Mouse (Mus musculus) embryonic facial prominence, embryonic 10.5 days (tissue): ENCODE data around the gene Efna2. TPM values are rescaled to one million over a fixed set of nuclear protein-coding genes. Genes with fewer than 3 reads are reported as not detected.

ENCODE experiments used
- DNase-seq: peaks from one replicate; pipeline ENCODE4 v3.0.0-alpha.2; 2017; ENCODE audit warnings: low spot score
- H3K27ac ChIP-seq: fragments of 300-500 bp; sonication (generic); replicated peaks from 2 replicates; pipeline ENCODE4 v1.5.1; 2016; ENCODE audit warnings: mild to moderate bottlenecking
- H3K27me3 ChIP-seq: fragments of 300-500 bp; sonication (generic); replicated peaks from 2 replicates; pipeline ENCODE4 v1.6.1; 2016; ENCODE audit warnings: low read depth, mild to moderate bottlenecking; ENCODE audit not compliant: poor library complexity, severe bottlenecking
- H3K36me3 ChIP-seq: fragments of 300-500 bp; sonication (generic); replicated peaks from 2 replicates; pipeline ENCODE4 v1.6.1; 2016; ENCODE audit warnings: mild to moderate bottlenecking, moderate library complexity
- H3K4me1 ChIP-seq: fragments of 300-500 bp; sonication (generic); 2 replicates; pipeline ENCODE4 v1.6.1; 2016
- H3K4me3 ChIP-seq: fragments of 300-500 bp; sonication (generic); 2 replicates; pipeline ENCODE4 v1.5.1; 2016; ENCODE audit warnings: mild to moderate bottlenecking, moderate library complexity
- H3K9me3 ChIP-seq: fragments of 300-500 bp; sonication (generic); 2 replicates; pipeline ENCODE4 v1.6.1; 2016; ENCODE audit warnings: mild to moderate bottlenecking
- WGBS: fragments of 180-500 bp; shearing (Covaris S2); methylation state at CpG from one replicate; pipeline ENCODE4 v1.1.7; 2016; 5-methylcytosine and 5-hydroxymethylcytosine counted together
- polyA plus RNA-seq: library from polyadenylated mRNA; unstranded; fragments of >200 nt; fragmentation: Nextera tagmentation; extraction: Ambion mirVana; gene quantifications from 2 replicates; pipeline ENCODE4 v1.2.1, GENCODE M21; 2016

The Efna2 gene
- polyA plus RNA-seq, 1 experiment from 2014 or later, result 45.2 TPM

DNA sequence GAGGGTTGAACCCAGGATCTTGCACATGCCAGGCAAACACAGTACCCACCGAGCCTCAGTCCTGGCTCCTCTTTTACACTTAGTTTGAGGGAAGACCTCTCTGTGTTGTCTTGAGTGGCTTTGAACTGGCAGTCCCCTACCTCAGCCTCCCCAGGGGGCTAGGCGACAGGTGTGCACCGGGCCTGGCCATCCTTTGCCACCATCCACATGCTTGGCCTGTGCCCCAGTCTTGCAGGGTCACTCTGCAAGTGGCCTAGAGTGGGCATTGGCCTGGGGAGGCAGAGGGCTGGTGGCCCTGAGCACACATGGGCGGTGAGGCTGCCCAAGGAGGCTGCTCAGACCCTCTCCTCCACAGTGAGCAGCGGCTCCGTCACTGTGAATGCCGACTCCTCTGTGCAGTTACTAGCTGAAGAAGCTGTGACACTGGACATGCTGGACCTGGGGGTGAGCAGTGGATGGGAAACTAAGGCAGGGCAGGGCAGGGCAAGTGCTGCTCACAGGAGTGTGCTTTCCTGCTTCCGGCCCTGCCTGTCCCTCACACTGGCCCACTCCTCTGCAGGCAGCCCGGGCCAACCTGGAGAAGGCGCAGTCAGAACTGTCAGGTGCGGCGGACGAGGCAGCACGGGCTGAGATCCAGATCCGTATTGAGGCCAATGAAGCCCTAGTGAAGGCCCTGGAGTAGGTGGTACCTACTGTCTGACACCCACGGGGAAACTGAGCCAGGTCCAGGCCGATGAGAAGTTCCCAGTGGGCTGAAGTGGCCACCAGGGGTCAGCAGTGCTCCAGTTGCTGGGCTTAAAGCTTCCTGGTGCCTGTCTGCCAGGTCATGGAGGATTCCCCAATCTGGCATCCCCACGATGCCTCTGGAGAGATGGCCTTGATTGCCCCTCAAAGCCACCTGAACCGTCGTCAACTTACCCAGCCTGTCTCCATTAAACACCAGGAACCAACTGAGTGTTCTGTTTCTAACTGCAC lies 34.1 kb upstream of the Efna2 start:
- H3K9me3 ChIP-seq, result no peaks in the 10 kb centered on the region
- peak; percentile 79 for DNase-seq
- peak overlapping the region; percentile 99 for H3K4me3 ChIP-seq
- H3K4me1 ChIP-seq, result peaks cover 75% of the 10 kb centered on the region
- WGBS, result 77% methylated on average over 20 of the region's 20 CpGs
- 0 out of 2 replicates have a peak, but pooled peaks cover 5% of the 10 kb centered on the region for H3K27me3 ChIP-seq
- H3K27ac ChIP-seq, result 0 out of 2 replicates have a peak overlapping the region, but pooled peaks have one; percentile 40
- H3K36me3 ChIP-seq, result peaks cover 47% of the 10 kb centered on the region

- Histone ChIP-seq H3K27me3 (no peaks in the 10 kb centered on the region), H3K9me3 (no peaks in the 10 kb centered on the region), H3K36me3 (peaks cover 54% of the 10 kb centered on the region), H3K4me1 (peaks cover 70% of the 10 kb centered on the region), H3K4me3 (peak overlapping the region; percentile 99), H3K27ac (0 out of 2 replicates have a peak overlapping the region, but pooled peaks have one; percentile 40)
- no peak for DNase-seq
- 89% methylated on average over 6 of the region's 6 CpGs for WGBS
Measured at GRCm38 (mm10) chr10:80145896-80146295, 33.4 kb upstream of the Efna2 start.

DNA sequence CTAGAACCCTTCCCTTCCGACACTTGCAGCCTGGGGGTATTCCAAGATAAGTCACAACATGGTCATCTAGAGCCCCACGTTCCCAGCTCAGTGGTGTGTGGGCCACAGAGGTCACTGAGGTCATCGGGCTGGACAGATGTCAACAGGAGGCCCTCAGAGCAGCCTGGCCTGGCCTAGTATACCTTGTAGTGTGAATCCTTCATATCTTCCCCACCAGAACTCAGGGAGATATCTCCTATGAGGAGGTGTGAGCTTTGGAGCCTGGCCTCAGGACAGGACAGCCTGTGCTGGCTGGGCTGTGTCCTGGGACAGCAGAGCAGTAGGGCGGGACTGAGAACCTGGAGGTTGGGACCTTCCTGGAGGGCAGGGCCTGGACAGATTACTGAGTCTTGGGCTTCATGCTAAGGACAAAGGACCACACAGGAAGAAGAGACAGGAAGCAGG lies 32.7 kb upstream of the Efna2 start:
- Histone ChIP-seq H3K36me3 (peaks cover 61% of the 10 kb centered on the region), H3K4me3 (peak overlapping the region; percentile 99), H3K27me3 (no peaks in the 10 kb centered on the region), H3K4me1 (peaks cover 66% of the 10 kb centered on the region), H3K27ac (peak overlapping the region; percentile 100; the same call in 1 of the 2 replicates), H3K9me3 (no peaks in the 10 kb centered on the region)
- WGBS, result 67% methylated on average over 4 of the region's 4 CpGs
- DNase-seq, result no peak

DNA sequence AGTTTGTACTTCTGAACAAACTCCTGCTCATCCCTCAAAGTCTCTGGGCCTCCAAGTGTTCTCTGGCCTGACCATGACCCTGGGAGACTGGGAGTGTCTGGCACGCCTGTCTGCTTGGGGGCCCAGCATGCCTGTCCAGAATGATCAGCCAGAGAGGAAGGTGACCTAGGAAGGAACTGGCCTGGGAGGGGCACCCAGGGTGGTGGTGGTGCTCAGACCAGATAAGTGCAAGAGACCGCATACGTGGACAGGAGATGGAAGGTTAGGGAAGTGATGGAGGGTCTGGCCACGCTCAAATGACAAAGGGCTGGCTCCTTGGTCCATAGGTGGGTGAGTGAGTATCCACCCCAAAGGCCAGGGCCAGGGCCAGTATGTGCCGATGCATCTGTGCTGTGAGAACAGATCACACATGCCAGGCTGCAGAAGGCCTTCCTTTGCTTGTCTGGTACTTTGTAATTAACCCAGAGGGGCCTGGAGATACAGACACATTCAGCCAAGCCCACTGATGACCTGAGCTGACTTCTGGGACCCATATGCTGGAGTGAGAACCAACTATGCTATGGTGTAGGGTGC lies 32.0 kb upstream of the Efna2 start:
- Histone ChIP-seq H3K27me3 (no peaks in the 10 kb centered on the region), H3K4me1 (peaks cover 68% of the 10 kb centered on the region), H3K36me3 (peaks cover 67% of the 10 kb centered on the region), H3K4me3 (peak overlapping the region; percentile 99), H3K27ac (peak overlapping the region; percentile 100), H3K9me3 (no peaks in the 10 kb centered on the region)
- 81% methylated on average over 5 of the region's 5 CpGs for WGBS
- DNase-seq, result no peak

- Histone ChIP-seq H3K27ac (peak within 1 kb of the TSS; percentile 100), H3K36me3 (peaks cover 75% of the 10 kb centered on the region), H3K4me3 (peak within 1 kb of the TSS; percentile 99), H3K9me3 (no peaks in the 10 kb centered on the region), H3K4me1 (peaks cover 69% of the 10 kb centered on the region), H3K27me3 (no peaks in the 10 kb centered on the region)
- 1% methylated on average over 42 of the region's 42 CpGs for WGBS
- peak; percentile 89 for DNase-seq
Measured at GRCm38 (mm10) chr10:80147719-80148601, 31.3 kb upstream of the Efna2 start, which contains the start of gene Midn. TSS of gene Midn (plus strand) at chr10:80148272.

GRCm38 (mm10) chr10:80148610-80149290 lies 30.5 kb upstream of the Efna2 start:
- peak overlapping the region; percentile 99 for H3K4me3 ChIP-seq
- under 1% methylated on average over 57 of the region's 57 CpGs for WGBS

DNA sequence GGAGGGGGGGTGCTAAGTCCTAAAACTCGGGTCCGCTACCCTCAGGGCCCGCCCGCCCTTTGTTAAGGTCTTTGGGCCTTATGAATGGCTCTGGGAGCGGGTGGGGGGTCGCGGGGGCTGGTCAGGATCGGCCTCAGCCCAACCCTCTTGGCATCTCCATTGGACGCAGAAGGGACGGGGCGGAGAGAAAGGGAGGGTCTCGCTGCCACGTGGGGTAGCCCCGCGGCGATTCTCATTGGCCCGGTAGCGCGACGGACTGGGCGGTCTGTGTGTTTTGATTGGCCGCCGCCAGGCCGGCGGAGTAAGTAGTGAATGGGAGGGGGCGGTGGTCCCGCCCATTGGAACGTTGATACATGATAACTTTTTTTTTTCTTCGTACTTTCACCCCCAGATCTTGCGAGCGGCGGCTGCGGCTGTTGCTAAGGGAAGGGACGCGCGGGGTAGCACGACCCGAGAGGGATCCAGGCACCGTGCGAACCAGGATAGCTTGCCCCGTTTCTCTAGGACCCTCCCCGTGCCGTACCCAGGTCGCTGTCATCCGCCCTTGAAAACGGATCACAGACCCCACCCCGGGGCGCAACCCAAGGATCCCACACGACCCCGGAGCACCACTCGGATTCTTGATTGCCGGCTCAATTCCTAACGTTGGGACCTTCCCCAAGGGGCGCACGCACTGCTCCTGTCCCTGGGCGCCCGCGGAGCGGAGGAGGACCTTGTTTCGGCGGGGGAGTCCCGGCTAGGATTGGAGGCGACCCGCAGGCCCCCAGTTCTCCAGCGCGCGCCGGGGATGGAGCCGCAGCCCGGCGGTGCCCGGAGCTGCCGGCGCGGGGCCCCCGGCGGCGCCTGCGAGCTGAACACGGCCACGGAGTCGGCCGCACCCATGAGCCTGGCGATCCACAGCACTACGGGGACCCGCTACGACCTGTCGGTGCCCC lies 29.7 kb upstream of the Efna2 start:
- Histone ChIP-seq H3K4me1 (peaks cover 71% of the 10 kb centered on the region), H3K27ac (peak overlapping the region; percentile 100), H3K9me3 (no peaks in the 10 kb centered on the region), H3K36me3 (peaks cover 78% of the 10 kb centered on the region), H3K27me3 (no peaks in the 10 kb centered on the region), H3K4me3 (peak overlapping the region; percentile 99)
- peak; percentile 100 for DNase-seq
- under 1% methylated on average over 88 of the region's 88 CpGs for WGBS

More at GRCm38 (mm10) chr10:80148610-80149290, 30.5 kb upstream of the Efna2 start:
- H3K4me1 ChIP-seq, result peaks cover 70% of the 10 kb centered on the region
- peak overlapping the region; percentile 100 for H3K27ac ChIP-seq
- peak; percentile 97 for DNase-seq
- no peaks in the 10 kb centered on the region for H3K9me3 ChIP-seq
- H3K27me3 ChIP-seq, result no peaks in the 10 kb centered on the region
- H3K36me3 ChIP-seq, result peaks cover 78% of the 10 kb centered on the region

GRCm38 (mm10) chr10:80150226-80151210 lies 28.8 kb upstream of the Efna2 start:
- DNase-seq, result peak; percentile 93
- H3K36me3 ChIP-seq, result peaks cover 78% of the 10 kb centered on the region
- H3K4me3 ChIP-seq, result peak overlapping the region; percentile 99
- no peaks in the 10 kb centered on the region for H3K27me3 ChIP-seq
- WGBS, result under 1% methylated on average over 62 of the region's 71 CpGs
- peak overlapping the region; percentile 100 for H3K27ac ChIP-seq
- no peaks in the 10 kb centered on the region for H3K9me3 ChIP-seq
- H3K4me1 ChIP-seq, result peaks cover 73% of the 10 kb centered on the region

DNA sequence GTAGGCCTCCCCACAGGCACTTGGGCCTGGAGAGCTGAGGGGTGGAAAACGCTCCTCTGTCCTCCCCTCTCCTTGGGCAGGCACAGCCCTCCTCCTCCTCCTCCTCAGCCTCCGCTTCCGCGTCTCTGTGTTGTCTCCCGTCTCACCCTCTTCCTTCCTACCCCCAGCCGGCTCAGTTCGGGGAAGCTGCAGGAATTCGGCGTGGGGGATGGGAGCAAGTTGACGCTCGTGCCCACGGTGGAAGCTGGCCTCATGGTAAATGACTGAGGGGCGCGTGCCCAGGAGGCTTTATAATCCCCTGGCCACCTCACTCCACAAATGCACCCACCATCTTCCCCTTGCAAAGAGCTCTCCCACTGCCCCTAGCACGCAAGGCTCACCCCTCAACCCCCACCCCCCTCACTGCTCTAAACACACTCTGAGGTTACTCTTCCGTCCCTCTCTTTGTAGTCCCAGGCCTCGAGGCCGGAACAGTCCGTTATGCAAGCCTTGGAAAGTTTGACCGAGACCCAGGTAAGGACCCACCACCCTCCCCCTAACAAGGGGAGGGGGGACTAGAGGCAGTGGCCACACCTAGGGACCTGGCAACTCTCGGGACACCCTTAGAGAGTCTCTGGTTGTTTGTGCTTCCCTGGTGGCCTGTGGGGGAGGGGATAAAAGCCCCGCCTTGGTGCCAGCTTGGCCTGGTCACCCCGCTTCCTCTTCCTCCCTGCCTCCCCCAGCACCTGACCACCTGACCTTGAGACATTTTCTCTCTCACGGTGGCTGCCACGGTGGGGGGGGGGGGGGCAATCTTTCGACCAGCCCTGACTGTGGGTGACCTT lies 27.9 kb upstream of the Efna2 start:
- WGBS, result under 1% methylated on average over 26 of the region's 26 CpGs
- H3K9me3 ChIP-seq, result no peaks in the 10 kb centered on the region
- H3K27me3 ChIP-seq, result no peaks in the 10 kb centered on the region
- peaks cover 73% of the 10 kb centered on the region for H3K4me1 ChIP-seq
- H3K27ac ChIP-seq, result peak overlapping the region; percentile 100
- peak overlapping the region; percentile 99 for H3K4me3 ChIP-seq
- peaks cover 78% of the 10 kb centered on the region for H3K36me3 ChIP-seq
- DNase-seq, result peak; percentile 74
